Comparison of ENCODE assay signal across 8 mouse cellular contexts in the genomic region with DNA sequence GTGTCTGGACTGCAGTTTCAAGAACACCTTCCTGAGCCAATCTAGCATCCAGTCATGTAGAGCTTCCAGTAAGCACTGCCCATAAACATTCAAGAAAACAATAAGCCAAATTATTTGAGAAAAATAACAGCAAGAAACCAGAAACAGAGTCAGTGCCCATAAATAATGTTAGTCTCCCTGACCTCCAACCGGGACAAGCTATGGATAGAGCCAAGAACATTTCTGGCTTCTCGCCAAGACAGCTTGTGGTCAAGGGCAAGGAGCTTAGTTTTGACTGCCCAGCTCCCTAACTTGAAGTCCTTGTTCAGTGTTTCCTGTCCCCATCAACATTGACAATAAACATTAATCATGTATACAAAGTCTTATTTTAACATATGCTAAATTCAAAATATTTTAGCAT.
DNase-seq lines count a peak whose midpoint lies in the region; ATAC-seq and TF ChIP-seq lines count a peak whose summit lies in the region.
"Had no signal": no experiment of that assay in that cellular context is flagged by ENCODE, and none has a peak within 500 bp of the region (broad histone marks: within the 10 kb centered on the region; RNA-seq: fewer than 3 reads in every experiment).

No protein-coding gene starts in this region.

- no peak overlapping the region for H3K4me2 ChIP-seq in kidney, embryonic 16.5 days (replicated peaks; ENCODE audit: low read depth, low read length)
- H3K4me2 ChIP-seq in hindbrain, embryonic 11.5 days (replicated peaks; ENCODE audit: low read depth, low read length) = no peak overlapping the region
- H3K4me2 ChIP-seq: embryonic facial prominence, embryonic 12.5 days had no signal

- no peak for TF ChIP-seq CTCF in cerebellum, adult 2 months (IDR thresholded peaks at IDR 0.05; ENCODE audit: borderline replicate concordance, insufficient read depth, low read depth, low read length)

- H3K9ac ChIP-seq in kidney, embryonic 16.5 days (replicated peaks; ENCODE audit: low read length) = no peak overlapping the region
- H3K9ac ChIP-seq in hindbrain, embryonic 11.5 days (ENCODE audit: low read depth, low read length) = no peak overlapping the region
- H3K9ac ChIP-seq: embryonic facial prominence, embryonic 12.5 days had no signal

- H3K27me3 ChIP-seq in cerebellum, adult 2 months (ENCODE audit: control insufficient read depth, insufficient read depth, low read length) = no peaks in the 10 kb centered on the region
- H3K27me3 ChIP-seq in kidney, embryonic 16.5 days (ENCODE audit: insufficient read depth, low read length) = no peaks in the 10 kb centered on the region
- H3K27me3 ChIP-seq in hindbrain, embryonic 11.5 days (ENCODE audit: control insufficient read depth, insufficient read depth, low read length) = no peaks in the 10 kb centered on the region
- H3K27me3 ChIP-seq: embryonic facial prominence, embryonic 12.5 days had no signal

- peak; percentile 69; the same call in 1 of the 2 replicates for ATAC-seq in kidney, embryonic 16.5 days (ENCODE audit: low FRiP score, low TSS enrichment)
- no peak for ATAC-seq in hindbrain, embryonic 11.5 days (ENCODE audit: low FRiP score)
- no peak for ATAC-seq in inflammation-experienced regulatory T-cells, adult 6 months

- peaks cover 13% of the 10 kb centered on the region; the same call in 1 of the 2 replicates for H3K4me1 ChIP-seq in cerebellum, adult 2 months (ENCODE audit: control insufficient read depth, insufficient read depth, low read length)
- 0 out of 2 replicates have a peak, but pooled peaks cover 2% of the 10 kb centered on the region for H3K4me1 ChIP-seq in kidney, embryonic 16.5 days (ENCODE audit: insufficient read depth, low read length)
- H3K4me1 ChIP-seq in hindbrain, embryonic 11.5 days (replicated peaks; ENCODE audit: control insufficient read depth, insufficient read depth, low read length) = no peaks in the 10 kb centered on the region
- H3K4me1 ChIP-seq: embryonic facial prominence, embryonic 12.5 days had no signal

- peak; percentile 46 for DNase-seq in ovary, adult 18-20 months (ENCODE audit: low spot score)
- DNase-seq in ovary, postnatal 10 days (ENCODE audit: low spot score) = no peak
- DNase-seq in cerebellum, adult 2 months = peak; percentile 49 to 82
- DNase-seq in urinary bladder, postnatal 25 days (ENCODE audit: low spot score) = no peak
- DNase-seq in hindbrain, embryonic 11.5 days (ENCODE audit: low spot score) = no peak

- no peaks in the 10 kb centered on the region for H3K36me3 ChIP-seq in kidney, embryonic 16.5 days (ENCODE audit: insufficient read depth, low read length)
- no peaks in the 10 kb centered on the region for H3K36me3 ChIP-seq in hindbrain, embryonic 11.5 days (ENCODE audit: control insufficient read depth, insufficient read depth, low read length)
- H3K36me3 ChIP-seq: embryonic facial prominence, embryonic 12.5 days had no signal

- no peak overlapping the region for H3K4me3 ChIP-seq in cerebellum, adult 2 months (replicated peaks; ENCODE audit: insufficient read depth, low read depth, low read length)
- H3K4me3 ChIP-seq in kidney, embryonic 16.5 days (ENCODE audit: low read length) = no peak overlapping the region
- no peak overlapping the region for H3K4me3 ChIP-seq in hindbrain, embryonic 11.5 days (ENCODE audit: low read depth, low read length)
- H3K4me3 ChIP-seq: embryonic facial prominence, embryonic 12.5 days had no signal

- 16% methylated on average over 2 of the region's 2 CpGs for WGBS in cerebellum, adult 2 months
- WGBS in kidney, embryonic 16.5 days = 41% methylated on average over 2 of the region's 2 CpGs
- WGBS in hindbrain, embryonic 11.5 days = 94% methylated on average over 2 of the region's 2 CpGs

- H3K9me3 ChIP-seq in kidney, embryonic 16.5 days (ENCODE audit: low read length) = no peaks in the 10 kb centered on the region
- no peaks in the 10 kb centered on the region for H3K9me3 ChIP-seq in hindbrain, embryonic 11.5 days (ENCODE audit: control insufficient read depth, low read length)
- H3K9me3 ChIP-seq: embryonic facial prominence, embryonic 12.5 days had no signal

- TF ChIP-seq POLR2A in cerebellum, adult 2 months (IDR thresholded peaks at IDR 0.05; ENCODE audit: borderline replicate concordance, insufficient read depth, low read length) = no peak

- H3K27ac ChIP-seq in cerebellum, adult 2 months (ENCODE audit: insufficient read depth, low read length) = no peak overlapping the region
- no peak overlapping the region for H3K27ac ChIP-seq in kidney, embryonic 16.5 days (ENCODE audit: low read length)
- no peak overlapping the region for H3K27ac ChIP-seq in hindbrain, embryonic 11.5 days (ENCODE audit: low read depth, low read length)
- H3K27ac ChIP-seq: embryonic facial prominence, embryonic 12.5 days had no signal

Comparison
In these comparisons a context has a peak if more than half of its experiments do, and no peak if none do; other contexts are left out.
1. DNase-seq: peak in ovary, adult 18-20 months (single experiment) and cerebellum, adult 2 months (2 of 2); none in ovary, postnatal 10 days (single experiment), urinary bladder, postnatal 25 days (single experiment) and hindbrain, embryonic 11.5 days (single experiment).